Mouse (Mus musculus) gastrocnemius, postnatal 4 days (tissue): ENCODE measurements around the gene Scp2. TPM values are rescaled to one million over a fixed set of nuclear protein-coding genes. Genes with fewer than 3 reads are reported as not detected.
A peak's percentile ranks its signal among the peaks of the same experiment; 100 is the strongest.
"Not testable (repeated sequence)": the region's sequence is repeated elsewhere in the genome, so short reads cannot be mapped to it uniquely, and the experiment has no call there.

Experiments used
- DNase-seq, 2 experiments: peaks; one replicate each; pipeline ENCODE4 v3.0.0; 2021 to 2022; ENCODE audit warnings: low spot score in 2 of 2, mixed read lengths in 2 of 2
- total RNA-seq, 2 experiments: library from RNA; stranded (reverse); gene quantifications; 2 replicates each; pipeline ENCODE4 v1.2.3; 2021

The Scp2 gene
- total RNA-seq, 2 experiments from 2014 or later = 96.9 to 111 TPM

DNA sequence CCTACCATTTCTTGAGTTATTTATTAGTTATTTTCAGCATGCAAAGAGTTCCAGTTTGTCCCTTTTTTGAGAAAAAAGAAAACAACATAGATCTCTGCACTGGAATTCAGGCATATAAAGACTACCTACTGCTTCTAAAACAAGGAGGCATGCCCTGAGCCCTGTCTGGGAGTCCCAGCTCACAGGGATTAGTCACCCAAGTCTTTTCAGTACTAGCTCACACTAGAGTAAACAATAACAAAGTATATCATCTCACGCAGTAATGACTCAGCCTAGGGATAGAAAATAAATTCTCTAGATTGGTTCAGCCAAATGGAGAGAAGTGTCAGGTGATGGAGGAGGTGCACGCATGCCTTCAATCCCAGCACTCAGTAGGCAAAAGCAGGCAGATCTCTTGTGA, 34.1 kb downstream of the Scp2 start:
- no peak for DNase-seq

- no peak for DNase-seq
Observed at GRCm38 (mm10) chr4:108109728-108110127, 35.1 kb downstream of the Scp2 start.

GRCm38 (mm10) chr4:108096345-108096744, 48.5 kb downstream of the Scp2 start, which contains the start of gene Podn:
TSS of gene Podn (minus strand) at chr4:108096445.
- no peak for DNase-seq

DNA sequence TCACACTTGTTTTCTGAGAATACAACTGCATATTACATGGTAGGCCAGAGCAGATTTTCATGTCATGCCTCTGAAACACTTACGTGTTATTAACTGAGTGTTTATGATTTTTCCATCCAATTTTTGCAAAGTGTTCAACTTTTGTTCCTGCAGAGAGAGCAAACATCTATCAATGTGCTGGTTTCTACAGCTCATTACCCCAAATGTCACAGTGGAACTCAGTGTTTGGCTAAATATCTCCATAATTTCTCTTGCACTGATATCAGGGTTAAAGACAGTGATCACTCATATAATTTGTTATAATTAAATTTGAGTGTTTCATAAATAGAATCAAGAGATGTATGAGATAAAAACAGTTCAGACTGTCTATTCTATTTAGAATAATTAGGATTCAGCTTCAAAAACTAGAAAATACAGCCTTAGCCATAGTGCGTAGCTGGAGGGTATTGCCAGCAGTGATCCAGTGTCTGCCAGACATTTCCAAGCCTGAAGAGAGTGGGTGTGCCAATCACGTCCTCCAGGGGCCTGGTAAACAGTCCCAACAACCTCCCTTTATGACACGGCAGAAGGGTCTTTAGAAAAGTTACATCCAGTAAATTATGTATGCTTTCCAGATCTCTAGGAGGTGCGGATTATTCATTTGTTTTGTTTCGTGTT, 51.9 kb downstream of the Scp2 start:
- no peak for DNase-seq

GRCm38 (mm10) chr4:108083993-108084392, 60.8 kb downstream of the Scp2 start:
- no peak for DNase-seq

DNA sequence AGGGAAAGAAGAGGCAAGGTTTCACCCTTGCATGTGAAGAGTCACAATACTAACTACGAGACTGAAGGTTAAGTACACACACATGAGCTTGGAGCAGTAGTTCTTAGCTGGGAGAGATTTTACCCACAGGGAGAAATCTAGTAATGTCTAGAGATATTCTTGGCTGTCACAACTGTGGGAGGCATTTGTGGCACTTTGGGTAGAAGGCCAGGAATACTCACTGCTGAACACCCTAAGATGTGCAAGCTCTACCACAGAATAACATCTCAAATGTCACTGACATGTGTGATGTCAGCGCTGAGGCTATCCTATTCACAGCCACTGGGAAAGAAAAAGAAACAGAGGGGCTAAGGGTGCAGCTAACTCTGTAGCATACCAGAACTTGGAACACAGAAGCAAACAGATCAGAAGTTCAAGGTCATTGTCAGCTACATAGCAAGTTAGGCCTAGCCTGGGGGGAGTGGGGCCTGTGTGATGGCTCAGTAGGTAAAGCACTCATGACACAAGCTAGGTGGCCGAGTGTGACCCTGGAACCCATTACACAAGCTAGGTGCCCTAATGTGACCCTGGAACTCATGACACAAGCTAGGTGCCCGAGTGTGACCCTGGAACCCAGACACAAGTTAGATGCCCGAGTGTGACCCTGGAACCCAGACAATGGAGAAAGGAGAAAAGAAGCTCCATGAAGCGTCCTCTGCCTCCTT, 61.6 kb downstream of the Scp2 start:
- no peak for DNase-seq

DNA sequence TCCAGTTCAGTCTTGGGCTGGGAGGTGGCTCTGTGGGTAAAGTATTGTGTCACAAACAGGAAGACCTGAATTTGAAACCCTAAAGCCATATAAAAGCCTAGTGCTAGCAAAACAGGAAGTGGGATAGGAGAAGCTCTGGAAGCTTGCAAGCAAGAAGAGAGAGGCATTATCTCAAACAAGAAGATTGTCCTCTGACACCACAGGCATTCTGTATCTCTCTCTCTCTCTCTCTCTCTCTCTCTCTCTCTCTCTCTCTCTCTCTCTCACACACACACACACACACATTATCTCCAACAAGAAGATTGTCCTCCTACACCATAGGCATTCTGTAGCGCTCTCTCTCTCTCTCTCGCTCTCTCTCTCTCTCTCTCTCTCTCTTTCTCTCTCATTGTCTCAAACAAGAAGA, 62.4 kb downstream of the Scp2 start:
- DNase-seq = no peak

- DNase-seq = no peak
Observed at GRCm38 (mm10) chr4:108080876-108081275, 63.9 kb downstream of the Scp2 start.

DNA sequence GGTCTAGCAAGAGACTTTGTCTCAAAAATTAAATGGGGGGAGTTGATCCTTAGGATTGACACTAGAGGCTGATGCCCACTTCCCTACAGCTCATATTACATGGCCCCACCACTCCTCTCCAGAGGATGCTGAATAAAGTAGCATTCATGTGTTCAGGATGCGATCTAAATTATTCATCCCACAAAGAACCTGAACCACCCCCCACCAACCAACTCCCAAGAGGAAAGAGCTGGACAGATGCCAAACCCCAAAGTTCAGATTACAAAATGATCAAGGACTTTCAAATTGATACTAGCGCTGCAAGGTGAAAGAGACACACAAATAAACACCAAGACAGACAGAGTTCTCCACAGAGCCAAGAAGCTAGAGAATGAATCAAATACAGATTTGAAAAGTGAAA, 65.0 kb downstream of the Scp2 start:
- DNase-seq = no peak

- not testable (repeated sequence) for DNase-seq
Observed at GRCm38 (mm10) chr4:108079191-108079590, 65.6 kb downstream of the Scp2 start.

- no peak for DNase-seq
Observed at GRCm38 (mm10) chr4:108077224-108077955, 67.4 kb downstream of the Scp2 start.

GRCm38 (mm10) chr4:108074204-108074823, 70.5 kb downstream of the Scp2 start:
- DNase-seq = no peak

GRCm38 (mm10) chr4:108072086-108072485, 72.7 kb downstream of the Scp2 start:
- no peak for DNase-seq

GRCm38 (mm10) chr4:108071235-108071901, 73.4 kb downstream of the Scp2 start:
- peak; percentile 90 to 97 for DNase-seq

DNA sequence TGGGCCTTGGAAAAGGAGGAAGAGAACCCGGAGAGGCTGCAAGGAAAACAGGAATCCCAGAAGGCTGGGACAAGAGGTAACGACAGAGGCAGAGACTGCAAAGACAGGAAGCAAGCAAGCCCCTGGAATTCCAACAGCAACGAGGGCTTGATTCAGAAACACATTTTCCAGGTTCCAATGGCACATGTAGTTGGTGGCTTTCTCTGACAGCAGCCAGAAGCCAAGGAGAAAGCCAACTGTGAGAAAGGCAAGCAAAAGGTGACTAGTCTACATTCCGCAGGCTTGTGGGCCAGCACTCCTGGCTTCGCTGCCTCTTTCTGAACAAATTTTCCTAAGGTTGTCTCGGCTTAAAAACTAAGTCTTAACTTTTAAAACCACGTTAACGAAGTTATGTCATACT, 74.1 kb downstream of the Scp2 start:
- DNase-seq = no peak

DNA sequence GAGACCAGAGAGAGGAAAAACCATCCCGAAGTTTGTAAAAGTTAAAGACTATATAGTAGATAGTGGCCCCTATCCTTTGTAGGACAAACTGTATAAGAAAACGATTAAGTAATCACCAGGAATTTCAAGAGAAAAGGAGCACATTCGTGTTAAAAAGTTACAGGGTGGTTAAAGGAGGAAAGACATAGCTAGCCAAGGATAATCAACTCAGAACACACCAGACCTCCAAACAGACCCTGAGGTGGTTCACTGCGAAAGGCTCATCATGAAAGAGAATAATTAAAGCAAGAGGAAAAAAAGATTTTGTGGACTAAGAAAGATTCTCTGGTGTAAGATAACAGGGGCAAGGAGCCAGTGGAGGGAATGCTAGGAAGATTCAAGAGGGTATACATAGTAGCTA, 74.5 kb downstream of the Scp2 start:
- no peak for DNase-seq

GRCm38 (mm10) chr4:108068081-108068480, 76.7 kb downstream of the Scp2 start:
- no peak for DNase-seq

- no peak for DNase-seq
Observed at GRCm38 (mm10) chr4:108067261-108067660, 77.5 kb downstream of the Scp2 start.

DNA sequence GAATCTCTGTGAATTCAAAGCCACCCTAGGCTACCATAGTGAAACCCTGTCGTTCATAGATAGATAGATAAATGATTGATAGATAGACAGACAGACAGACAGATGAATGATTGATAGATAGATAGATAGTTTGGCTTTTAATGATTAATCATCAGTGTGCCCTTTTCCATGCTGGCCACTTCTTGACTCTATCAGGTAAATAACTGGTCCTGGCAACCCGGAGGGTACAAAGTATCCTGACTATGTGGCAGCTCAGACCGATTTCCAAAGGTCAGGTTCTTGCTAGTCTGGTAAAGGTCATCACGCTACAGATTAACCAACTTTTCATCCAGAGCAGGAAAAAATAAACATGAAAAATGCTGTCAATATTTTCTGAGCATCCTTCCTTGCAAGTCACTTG, 78.2 kb downstream of the Scp2 start:
- DNase-seq = no peak

- no peak for DNase-seq
Observed at GRCm38 (mm10) chr4:108065176-108065844, 79.5 kb downstream of the Scp2 start.

GRCm38 (mm10) chr4:108063616-108064015, 81.2 kb downstream of the Scp2 start:
- DNase-seq = no peak
